ENCODE assay signal across 8 mouse cellular contexts in genomic region chr7:105581094-105581703, GRCm38 (mm10). TPM values are rescaled to one million over a fixed set of nuclear protein-coding genes. Genes with fewer than 3 reads are reported as not detected.
DNase-seq lines count a peak whose midpoint lies in the region; ATAC-seq lines count a peak whose summit lies in the region.

TSS of gene Apbb1 (minus strand) at chr7:105581653.

- peak within 1 kb of the TSS; percentile 51; the same call in 1 of the 2 replicates for H3K27ac ChIP-seq in intestine, embryonic 14.5 days (ENCODE audit: low read depth)

- peak within 1 kb of the TSS; percentile 61 for H3K9ac ChIP-seq in intestine, embryonic 14.5 days (ENCODE audit: low read length)

- no peaks in the 10 kb centered on the region for H3K27me3 ChIP-seq in intestine, embryonic 14.5 days (replicated peaks; ENCODE audit: control insufficient read depth, insufficient read depth, low read length)

- DNase-seq in adrenal gland, postnatal 14 days, result peak; percentile 81
- peak; percentile 87 for DNase-seq in embryo, embryonic 9.5 days (ENCODE audit: extremely low spot score)
- peak; percentile 57 to 67 for DNase-seq in gastrocnemius, postnatal 36 days
- peak; percentile 90 for DNase-seq in intestine, embryonic 14.5 days (ENCODE audit: low spot score)
- DNase-seq in left cerebral cortex, postnatal 25 days (ENCODE audit: low spot score in 2 of 2), result peak; percentile 83 to 84
- DNase-seq in right cerebral cortex, postnatal 14 days, result peak; percentile 81
- DNase-seq in yolk sac, embryonic 10.5 days (ENCODE audit: low spot score), result peak; percentile 85

- H3K36me3 ChIP-seq in intestine, embryonic 14.5 days (ENCODE audit: control insufficient read depth, insufficient read depth, low read length), result no peaks in the 10 kb centered on the region

- no peaks in the 10 kb centered on the region for H3K9me3 ChIP-seq in intestine, embryonic 14.5 days (ENCODE audit: control insufficient read depth, low read length)

- H3K4me2 ChIP-seq in intestine, embryonic 14.5 days (ENCODE audit: low read length), result peak within 1 kb of the TSS; percentile 74

- ATAC-seq in intestine, embryonic 14.5 days (replicated peaks; ENCODE audit: low FRiP score, low TSS enrichment, low read depth), result peak; percentile 94
- ATAC-seq in megakaryocyte-erythroid progenitor cell, adult 5-6 weeks (replicated peaks; ENCODE audit: low FRiP score, low TSS enrichment, poor library complexity, severe bottlenecking), result peak; percentile 92

- H3K4me3 ChIP-seq in intestine, embryonic 14.5 days (ENCODE audit: low read depth, low read length), result peak within 1 kb of the TSS; percentile 74

- under 1% methylated on average over 52 of the region's 54 CpGs for WGBS in intestine, embryonic 14.5 days

- intact Hi-C loops in gastrocnemius, postnatal 36 days (cut with DNase I), result loop anchor here (2.0 kb wide), 1 partner anchor 26 kb away; the partner anchor contains the start of gene Smpd1
- intact Hi-C loops in left cerebral cortex, postnatal 25 days (cut with DNase I), result loop anchor here (2.0 kb wide), 2 partner anchors 26 to 52 kb away; partner anchors contain the start of genes Smpd1 and Trim3

- H3K4me1 ChIP-seq in intestine, embryonic 14.5 days (replicated peaks; ENCODE audit: control insufficient read depth, insufficient read depth, low read length), result peaks cover 6% of the 10 kb centered on the region

RNA-seq across cellular contexts. Expression of gene Apbb1, which starts in this region (rescaled TPM):
- 14.1 and 19.4 TPM in 2 replicates for total RNA-seq in adrenal gland, postnatal 14 days (2021)
- total RNA-seq in gastrocnemius, postnatal 36 days (2021), result 1 to 10 TPM; 5.3 to 8.6 TPM
- polyA plus RNA-seq in intestine, embryonic 14.5 days (2014; fragmentation: Nextera tagmentation; extraction: Ambion mirVana), result 45.1 and 46.3 TPM in 2 replicates
- 100 to 1,000 TPM; 433 to 466 TPM for total RNA-seq in left cerebral cortex, postnatal 25 days (2021)
- not detected in 2 replicates for total RNA-seq in megakaryocyte-erythroid progenitor cell, adult 5-6 weeks (2014; fragmentation: Nextera tagmentation)
- total RNA-seq in megakaryocyte-erythroid progenitor cell, adult 5-6 weeks (2017), result 0.56 TPM in 1 of 2 replicates, not detected in the other

Comparison
In these comparisons a context has a peak if more than half of its experiments do, and no peak if none do; other contexts are left out.
1. Peak in every context shown above with its lines: DNase-seq, ATAC-seq, H3K4me3 ChIP-seq and H3K27ac ChIP-seq.
2. RNA of gene Apbb1 (total RNA-seq): 433 to 466 TPM in left cerebral cortex, postnatal 25 days; 14.1 to 19.4 TPM in adrenal gland, postnatal 14 days, 5.3 to 8.6 TPM in gastrocnemius, postnatal 36 days and 0.56 TPM in megakaryocyte-erythroid progenitor cell, adult 5-6 weeks; every median in the first group is over 10 times any median in the second.
3. Peak in ATAC-seq in megakaryocyte-erythroid progenitor cell, adult 5-6 weeks; RNA of the gene not detected or under 1 TPM.